Mouse (Mus musculus): ENCODE results near the gene Cdc123. TPM values are rescaled to one million over a fixed set of nuclear protein-coding genes. Genes with fewer than 3 reads are reported as not detected.

Cdc123 gene
- polyA plus RNA-seq, 1 experiment from 2014 or later, result 289 TPM

- no peak for DNase-seq (ENCODE audit: low spot score)
These were observed 39.7 kb downstream of the Cdc123 start for GRCm38 (mm10) chr2:5805228-5805627.

GRCm38 (mm10) chr2:5804440-5805045 is 40.4 kb downstream of the Cdc123 start:
- no peak for DNase-seq (ENCODE audit: low spot score)

DNA sequence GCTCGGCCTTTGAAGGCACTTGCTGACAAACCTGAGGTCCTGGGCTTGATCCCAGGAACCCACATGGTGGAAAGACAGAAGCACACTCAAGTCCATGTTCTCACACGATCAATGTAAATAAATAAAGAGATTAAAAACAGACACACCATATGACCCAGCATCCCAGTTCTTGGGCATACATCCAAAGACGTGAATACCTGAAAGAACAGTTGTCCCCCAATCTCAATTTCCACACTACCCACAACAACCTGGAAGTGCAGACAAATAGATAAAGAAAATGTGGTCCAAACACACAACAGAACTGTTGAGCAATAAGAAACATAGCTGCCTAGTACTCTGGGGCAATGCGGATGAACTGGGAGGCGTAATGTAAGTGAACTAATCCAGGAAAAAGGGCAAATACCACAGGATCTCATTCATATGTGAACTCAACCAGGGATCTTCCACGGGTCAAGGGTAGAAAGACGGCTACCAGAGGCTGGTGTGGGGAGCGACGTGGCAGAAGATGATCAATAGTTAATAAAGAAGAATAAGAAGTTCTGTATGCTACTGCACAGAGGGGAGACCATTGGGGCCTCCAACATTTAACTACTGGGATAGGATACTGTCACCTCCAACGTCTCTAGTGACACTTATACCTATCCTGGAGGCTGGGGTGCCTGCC is 42.9 kb downstream of the Cdc123 start:
- DNase-seq (ENCODE audit: low spot score), result no peak

DNA sequence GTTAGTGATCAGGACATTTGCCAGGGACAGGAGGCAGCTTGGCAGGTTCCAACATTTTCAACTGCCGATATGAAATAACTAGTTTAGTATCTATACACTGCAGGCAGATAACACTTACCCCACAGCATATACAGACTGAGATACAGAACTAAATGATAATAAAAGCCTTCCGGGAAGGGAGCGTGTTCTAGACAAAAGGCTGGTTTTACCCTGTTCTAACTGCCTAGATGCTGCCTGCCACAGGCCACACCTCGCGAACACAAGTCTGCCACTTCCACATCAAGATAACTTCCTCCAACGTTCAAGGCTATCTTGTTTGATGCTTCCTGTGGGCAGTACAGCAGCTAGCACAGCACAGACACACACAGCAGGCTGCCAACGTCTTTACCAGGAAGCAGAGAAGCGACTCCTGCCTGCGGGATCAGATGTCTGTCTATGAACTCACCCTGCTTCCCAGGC is 43.8 kb downstream of the Cdc123 start:
- peak; percentile 33 for DNase-seq (ENCODE audit: low spot score)

GRCm38 (mm10) chr2:5797816-5798672 is 46.9 kb downstream of the Cdc123 start:
- no peak for DNase-seq (ENCODE audit: low spot score)

GRCm38 (mm10) chr2:5793771-5794170 is 51.2 kb downstream of the Cdc123 start:
- DNase-seq (ENCODE audit: low spot score), result no peak

DNA sequence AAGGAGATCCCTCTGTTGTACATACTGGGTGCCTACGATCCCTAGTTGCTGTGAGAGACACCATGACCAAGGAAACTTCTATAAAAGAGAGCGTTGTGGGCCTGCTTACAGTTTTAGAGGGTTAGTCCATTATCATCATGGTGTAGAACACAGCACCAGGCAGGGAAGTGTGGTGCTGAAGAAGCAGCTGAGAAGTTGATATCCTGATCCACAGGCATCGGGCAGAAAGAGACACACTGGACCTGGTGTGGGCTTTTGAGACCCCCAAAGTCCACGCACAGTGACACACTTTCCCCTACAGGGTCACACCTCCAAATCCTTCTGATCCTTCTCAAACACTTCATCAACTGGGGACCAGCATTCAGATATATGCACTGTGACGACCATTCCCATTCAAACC is 52.9 kb downstream of the Cdc123 start:
- no peak for DNase-seq (ENCODE audit: low spot score)

DNA sequence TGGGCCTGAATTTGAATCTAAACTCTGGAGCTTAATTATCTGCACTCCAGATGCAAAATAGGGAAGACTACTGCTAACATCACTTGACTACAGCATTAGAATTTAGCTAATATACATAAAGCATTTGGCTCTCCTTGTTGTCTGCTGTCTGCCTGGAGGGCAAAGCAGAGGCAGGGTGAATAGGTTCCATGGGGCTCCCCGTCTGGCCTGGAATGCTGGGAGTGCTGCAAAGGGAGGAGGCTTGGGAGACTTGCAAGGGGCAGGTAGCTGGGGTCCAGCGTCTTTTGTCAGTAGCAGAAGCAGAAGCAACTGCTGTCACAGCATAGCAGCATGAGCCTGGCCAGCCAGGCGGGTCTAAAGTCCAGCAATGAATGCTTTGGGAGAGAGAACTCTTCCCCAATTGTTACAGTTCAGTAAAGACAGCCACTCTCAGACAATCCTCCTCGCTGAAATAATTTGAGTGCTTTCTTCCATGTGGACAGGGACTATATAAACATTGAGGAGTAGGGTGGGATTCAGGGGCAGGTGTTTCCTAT is 55.3 kb downstream of the Cdc123 start:
- no peak for DNase-seq (ENCODE audit: low spot score)

GRCm38 (mm10) chr2:5787391-5787790 is 57.6 kb downstream of the Cdc123 start:
- DNase-seq (ENCODE audit: low spot score), result no peak

DNA sequence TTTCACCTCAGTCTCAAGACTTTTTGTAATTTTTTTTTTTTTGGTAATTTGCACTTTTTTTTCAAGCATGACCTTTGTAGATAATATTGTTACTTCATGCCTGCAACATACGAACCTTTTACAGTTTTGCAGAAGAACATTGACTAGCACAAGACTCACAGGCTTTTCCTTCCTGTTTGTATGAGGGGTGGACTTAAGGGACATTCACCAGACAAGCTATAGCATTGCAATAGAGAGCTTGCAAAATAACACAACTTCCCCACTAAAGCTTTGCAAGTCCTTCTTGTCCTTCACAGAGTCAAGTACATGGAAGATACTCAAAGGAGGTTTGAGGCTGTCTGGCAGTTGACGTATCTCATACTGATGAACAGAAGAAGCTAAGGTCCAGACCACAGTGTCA is 72.5 kb downstream of the Cdc123 start:
- DNase-seq (ENCODE audit: low spot score), result no peak

DNA sequence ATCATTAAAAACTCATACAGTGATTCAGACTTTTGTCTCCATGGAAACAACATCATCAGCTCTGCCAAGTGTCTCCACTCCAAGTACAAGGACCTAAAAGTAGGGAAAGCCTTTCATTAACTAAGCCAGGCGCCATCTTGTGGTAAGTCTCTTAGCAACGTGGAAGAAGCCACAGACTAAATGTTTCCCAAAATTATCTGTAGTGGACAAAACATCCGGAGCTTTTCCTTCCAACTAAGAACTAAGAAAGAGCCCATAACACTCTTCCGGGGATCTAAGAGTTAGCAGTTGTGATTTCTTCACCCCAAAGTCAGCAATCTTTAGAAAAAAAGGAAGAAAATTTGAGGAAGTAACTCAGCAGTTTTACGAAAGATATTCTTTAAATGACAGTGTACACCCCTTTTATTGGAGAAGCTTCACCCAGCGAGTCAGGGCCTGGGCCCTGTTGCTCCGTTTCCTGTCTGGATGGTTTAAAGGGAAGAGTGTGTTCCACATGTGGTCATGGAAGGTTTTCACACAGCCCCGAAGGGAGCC is 74.2 kb downstream of the Cdc123 start:
- DNase-seq (ENCODE audit: low spot score), result peak; percentile 35

GRCm38 (mm10) chr2:5769630-5770029 is 75.3 kb downstream of the Cdc123 start:
- no peak for DNase-seq (ENCODE audit: low spot score)

DNA sequence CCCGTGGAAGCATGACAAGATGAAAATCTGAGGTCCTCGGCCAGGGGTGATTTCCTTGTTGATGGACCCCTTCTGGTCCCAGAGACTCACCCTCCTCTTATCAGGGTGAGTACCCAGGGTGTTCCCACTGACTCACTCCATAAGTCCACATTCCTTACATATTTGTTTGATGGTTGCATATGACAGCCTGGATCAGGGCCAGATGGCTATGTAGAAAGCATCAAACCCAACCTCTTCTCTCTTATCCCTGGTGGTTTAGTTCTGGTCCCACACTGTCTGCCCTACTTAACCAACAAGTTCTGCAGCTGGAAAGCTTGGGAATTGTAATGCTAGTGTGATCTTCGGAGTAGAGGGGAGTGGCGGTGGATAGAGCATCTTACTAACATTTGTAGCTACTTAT is 76.0 kb downstream of the Cdc123 start:
- no peak for DNase-seq (ENCODE audit: low spot score)

DNA sequence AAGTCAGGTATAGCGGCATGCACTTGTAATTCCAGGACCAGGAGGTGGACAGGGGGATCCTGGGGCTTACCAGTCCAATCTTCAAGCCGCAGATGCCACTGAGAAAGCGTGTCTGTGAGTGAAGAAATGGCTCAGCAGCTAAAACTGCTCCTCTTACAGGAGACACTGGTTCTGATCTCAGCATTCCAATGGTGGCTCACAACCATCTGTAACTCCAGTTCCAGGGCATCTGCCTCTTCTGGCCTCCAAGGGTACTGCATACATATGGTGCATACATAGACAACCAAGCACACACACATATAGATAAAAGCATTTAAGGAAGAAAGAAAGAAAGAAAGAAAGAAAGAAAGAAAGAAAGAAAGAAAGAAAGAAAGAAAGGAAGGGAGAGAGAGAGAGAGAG is 82.9 kb downstream of the Cdc123 start:
- no peak for DNase-seq (ENCODE audit: low spot score)

GRCm38 (mm10) chr2:5760479-5761008 is 84.4 kb downstream of the Cdc123 start:
- DNase-seq (ENCODE audit: low spot score), result no peak

DNA sequence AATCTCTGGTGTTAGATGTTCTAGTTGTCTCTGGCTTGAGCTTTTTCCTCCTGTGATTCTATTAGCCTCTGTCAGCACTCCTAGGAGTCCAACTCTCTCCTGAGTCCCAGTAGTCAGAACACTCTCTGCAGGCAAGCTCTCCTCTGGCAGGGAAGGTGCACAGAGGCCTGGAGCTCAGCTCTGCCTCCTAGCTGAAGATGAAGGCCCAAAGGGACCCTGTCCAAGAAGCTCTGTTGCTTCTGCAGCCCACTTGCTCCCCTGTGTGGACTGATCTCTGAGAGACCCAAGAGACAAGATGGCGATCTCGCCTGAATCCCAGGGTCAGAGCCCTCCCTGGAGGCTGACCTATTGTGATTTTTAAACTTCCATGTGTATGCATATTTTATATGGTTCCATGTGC is 86.4 kb downstream of the Cdc123 start:
- DNase-seq (ENCODE audit: low spot score), result no peak

DNA sequence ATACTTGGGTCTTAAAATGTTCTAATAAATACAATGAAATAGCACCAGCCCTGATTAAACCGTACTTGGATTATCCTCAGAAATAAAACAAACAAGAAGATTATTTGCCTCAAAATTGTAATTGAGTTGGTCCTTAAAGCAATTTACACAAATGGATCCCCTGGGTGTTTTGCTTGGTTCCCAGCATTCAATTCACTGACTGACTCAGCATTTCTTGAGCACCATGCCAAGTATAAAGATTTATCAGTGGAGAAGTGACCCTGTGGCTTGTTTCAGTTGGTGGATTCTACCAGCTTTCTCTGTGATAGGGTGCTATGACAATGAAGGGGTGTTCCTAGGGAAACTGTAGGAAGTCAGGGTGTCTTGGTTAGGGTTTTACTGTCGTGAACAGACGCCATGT is 94.1 kb downstream of the Cdc123 start:
- DNase-seq (ENCODE audit: low spot score), result no peak

GRCm38 (mm10) chr2:5749210-5749609 is 95.8 kb downstream of the Cdc123 start:
- no peak for DNase-seq (ENCODE audit: low spot score)

DNA sequence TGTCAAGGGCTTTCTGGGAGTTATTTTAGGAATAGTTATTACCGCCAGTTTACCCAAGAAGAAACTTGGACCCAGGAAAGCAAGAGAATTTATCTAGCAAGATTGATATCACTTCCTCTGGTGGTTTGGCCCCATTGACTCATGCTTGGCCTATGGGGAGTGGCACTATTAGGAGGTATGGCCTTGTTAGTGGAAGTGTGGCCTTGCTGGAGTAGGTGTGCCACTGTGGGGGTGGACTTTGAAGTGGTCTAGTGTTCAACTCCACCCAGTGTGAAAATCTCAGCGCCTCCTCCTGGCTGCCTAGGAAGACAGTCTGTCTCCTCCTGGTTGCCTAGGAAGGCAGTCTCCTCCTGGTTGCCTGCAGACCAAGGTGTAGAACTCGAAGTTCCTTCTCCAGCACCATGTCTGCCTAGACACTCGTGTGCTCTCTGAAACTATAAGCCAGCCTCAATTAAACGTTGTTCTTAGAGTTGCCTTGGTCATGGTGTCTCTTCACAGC is 97.4 kb downstream of the Cdc123 start:
- no peak for DNase-seq (ENCODE audit: low spot score)

DNA sequence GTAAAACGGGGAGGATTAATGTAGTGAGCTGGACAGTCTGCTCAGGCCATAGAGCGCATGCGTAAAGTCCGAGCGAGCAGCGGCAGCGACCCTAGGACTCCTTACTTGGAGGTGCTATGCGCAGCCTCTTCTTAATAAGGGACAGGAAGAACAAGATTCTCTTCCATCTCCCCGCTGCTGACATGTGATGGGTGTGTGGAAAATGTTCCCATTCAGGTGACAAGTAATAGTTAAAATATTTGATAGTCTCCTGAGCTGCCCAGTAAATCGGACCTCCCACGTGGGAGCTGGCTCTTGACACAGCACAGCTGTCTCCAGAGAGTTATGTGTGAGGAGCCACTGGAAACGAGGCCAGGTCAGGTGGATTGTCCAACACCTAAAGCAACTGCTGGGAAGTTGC is 98.4 kb downstream of the Cdc123 start:
- DNase-seq (ENCODE audit: low spot score), result no peak
